Mouse (Mus musculus): ENCODE measurements around the gene Fhl3. TPM values are rescaled to one million over a fixed set of nuclear protein-coding genes. Genes with fewer than 3 reads are reported as not detected.
A peak's percentile ranks its signal among the peaks of the same experiment; 100 is the strongest.
"Not testable (repeated sequence)": the region's sequence is repeated elsewhere in the genome, so short reads cannot be mapped to it uniquely, and the experiment has no call there.

Fhl3 gene
- polyA plus RNA-seq, 1 experiment from 2014 or later: 3.9 TPM

DNA sequence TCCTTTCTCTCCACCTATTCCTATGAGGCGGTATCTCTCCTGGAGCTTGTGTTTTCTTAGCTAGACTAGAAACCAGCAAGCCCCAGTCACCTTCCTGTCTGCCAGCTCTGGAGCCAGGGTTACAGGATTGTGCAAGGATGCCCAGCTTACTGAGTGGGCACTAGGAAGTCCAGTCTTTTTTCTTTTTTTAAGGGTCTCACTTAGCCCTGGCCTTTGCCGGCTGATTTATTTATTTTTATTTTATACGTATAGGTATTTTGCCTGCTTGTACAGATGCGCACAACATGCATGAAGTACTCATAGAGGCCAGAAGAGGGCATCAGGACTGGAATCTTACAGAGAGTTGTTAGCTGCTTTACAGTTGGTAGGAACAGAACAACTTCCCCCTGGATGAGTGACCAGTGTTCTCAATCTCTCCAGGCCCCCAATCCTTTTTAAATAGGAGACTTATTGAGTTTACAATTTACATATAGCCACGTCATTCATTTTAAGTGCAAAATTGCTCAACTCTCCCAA, 10.3 kb downstream of the Fhl3 start:
- DNase-seq (ENCODE audit: low spot score, missing footprints): peak; percentile 88
- WGBS: 6% methylated on average over 5 of the region's 5 CpGs
- Histone ChIP-seq H3K27ac (ENCODE audit: low read depth, low read length) (no peak overlapping the region), H3K27me3 (ENCODE audit: control insufficient read depth, insufficient read depth, low read length) (peaks cover 2% of the 10 kb centered on the region; the same call in 1 of the 2 replicates), H3K4me2 (no peak overlapping the region), H3K36me3 (ENCODE audit: control insufficient read depth, insufficient read depth, low read length) (no peaks in the 10 kb centered on the region), H3K4me1 (ENCODE audit: control insufficient read depth, insufficient read depth, low read length) (peaks cover 27% of the 10 kb centered on the region), H3K4me3 (ENCODE audit: low read depth, low read length) (no peak overlapping the region), H3K9me3 (ENCODE audit: control insufficient read depth, low read length) (no peaks in the 10 kb centered on the region), H3K9ac (ENCODE audit: low read length) (no peak overlapping the region)
- ATAC-seq (ENCODE audit: low FRiP score): no peak

DNA sequence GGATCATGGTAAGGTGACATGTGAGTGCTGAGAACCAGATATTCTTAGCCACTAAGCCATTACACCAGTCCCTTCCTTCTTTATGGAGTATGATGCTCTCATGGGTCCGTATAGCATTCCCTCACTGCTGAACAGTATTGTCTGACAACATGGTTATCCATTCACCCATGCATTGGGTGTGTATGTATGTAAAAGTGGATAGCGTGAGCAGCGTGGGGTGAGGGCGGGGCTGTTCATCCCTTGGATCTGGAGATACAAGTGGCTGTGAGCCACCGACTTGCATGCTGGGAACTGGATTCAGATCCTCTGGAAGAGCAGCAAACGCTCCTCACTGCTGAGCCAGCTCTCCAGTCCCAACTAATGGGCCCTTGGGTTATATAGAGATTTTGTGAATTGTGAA, 12.1 kb downstream of the Fhl3 start:
- Histone ChIP-seq H3K27ac (ENCODE audit: low read depth, low read length) (no peak overlapping the region), H3K36me3 (ENCODE audit: control insufficient read depth, insufficient read depth, low read length) (peaks cover 6% of the 10 kb centered on the region; the same call in 1 of the 2 replicates), H3K4me1 (ENCODE audit: control insufficient read depth, insufficient read depth, low read length) (peaks cover 27% of the 10 kb centered on the region), H3K9me3 (ENCODE audit: control insufficient read depth, low read length) (no peaks in the 10 kb centered on the region), H3K4me3 (ENCODE audit: low read depth, low read length) (no peak overlapping the region), H3K27me3 (ENCODE audit: control insufficient read depth, insufficient read depth, low read length) (peaks cover 2% of the 10 kb centered on the region; the same call in 1 of the 2 replicates), H3K9ac (ENCODE audit: low read length) (no peak overlapping the region), H3K4me2 (no peak overlapping the region)
- ATAC-seq (ENCODE audit: low FRiP score) (no peak), DNase-seq (ENCODE audit: low spot score, missing footprints) (no peak)
- WGBS: 84% methylated on average over 6 of the region's 6 CpGs

- peaks cover 22% of the 10 kb centered on the region for H3K4me1 ChIP-seq (ENCODE audit: control insufficient read depth, insufficient read depth, low read length)
- H3K27me3 ChIP-seq (ENCODE audit: control insufficient read depth, insufficient read depth, low read length); H3K9me3 ChIP-seq (ENCODE audit: control insufficient read depth, low read length); H3K4me2 ChIP-seq; H3K4me3 ChIP-seq (ENCODE audit: low read depth, low read length); H3K9ac ChIP-seq (ENCODE audit: low read length); H3K36me3 ChIP-seq (ENCODE audit: control insufficient read depth, insufficient read depth, low read length); ATAC-seq (ENCODE audit: low FRiP score); H3K27ac ChIP-seq (ENCODE audit: low read depth, low read length); DNase-seq (ENCODE audit: low spot score, missing footprints): not testable (repeated sequence)
- WGBS: 77% methylated on average over 5 of the region's 5 CpGs
Observed at GRCm38 (mm10) chr4:124713850-124714249, 13.3 kb downstream of the Fhl3 start.

GRCm38 (mm10) chr4:124714545-124715481, 14.3 kb downstream of the Fhl3 start, which contains the start of gene Sf3a3:
TSS of gene Sf3a3 (plus strand) at chr4:124714776.
- peaks cover 17% of the 10 kb centered on the region; the same call in 1 of the 2 replicates for H3K36me3 ChIP-seq (ENCODE audit: control insufficient read depth, insufficient read depth, low read length)
- no peaks in the 10 kb centered on the region for H3K27me3 ChIP-seq (ENCODE audit: control insufficient read depth, insufficient read depth, low read length)
- under 1% methylated on average over 57 of the region's 57 CpGs for WGBS
- ATAC-seq (ENCODE audit: low FRiP score) (peak; percentile 91), DNase-seq (ENCODE audit: low spot score, missing footprints) (peak; percentile 99)
- peaks cover 14% of the 10 kb centered on the region for H3K4me1 ChIP-seq (ENCODE audit: control insufficient read depth, insufficient read depth, low read length)
- peak within 1 kb of the TSS; percentile 48; the same call in 1 of the 2 replicates for H3K27ac ChIP-seq (ENCODE audit: low read depth, low read length)
- H3K9ac ChIP-seq (ENCODE audit: low read length): peak within 1 kb of the TSS; percentile 95
- peak within 1 kb of the TSS; percentile 70 for H3K4me2 ChIP-seq
- H3K4me3 ChIP-seq (ENCODE audit: low read depth, low read length): peak within 1 kb of the TSS; percentile 96
- no peaks in the 10 kb centered on the region for H3K9me3 ChIP-seq (ENCODE audit: control insufficient read depth, low read length)

DNA sequence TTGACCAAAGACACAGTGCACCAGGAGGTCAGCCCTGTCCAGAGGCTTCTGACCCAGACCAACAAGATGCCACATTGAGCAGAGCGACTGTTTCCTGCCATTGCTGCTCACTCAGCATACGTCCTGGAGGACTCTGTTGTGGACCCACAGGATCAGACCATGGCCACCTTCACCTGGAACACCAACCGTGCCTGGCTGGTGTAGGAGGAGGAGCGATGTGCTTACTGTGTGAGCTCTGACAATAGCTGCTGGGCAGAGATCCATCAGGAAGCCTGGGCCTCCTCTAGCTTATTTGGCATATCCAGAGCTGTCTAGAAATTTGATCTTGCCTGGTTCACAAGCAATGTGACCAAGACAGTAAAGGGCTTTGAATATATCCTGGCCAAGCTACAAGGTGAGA, 18.6 kb downstream of the Fhl3 start:
- Histone ChIP-seq H3K36me3 (ENCODE audit: control insufficient read depth, insufficient read depth, low read length) (peaks cover 30% of the 10 kb centered on the region), H3K9ac (ENCODE audit: low read length) (no peak overlapping the region), H3K27me3 (ENCODE audit: control insufficient read depth, insufficient read depth, low read length) (no peaks in the 10 kb centered on the region), H3K9me3 (ENCODE audit: control insufficient read depth, low read length) (no peaks in the 10 kb centered on the region), H3K4me3 (ENCODE audit: low read depth, low read length) (no peak overlapping the region), H3K27ac (ENCODE audit: low read depth, low read length) (no peak overlapping the region), H3K4me2 (no peak overlapping the region), H3K4me1 (ENCODE audit: control insufficient read depth, insufficient read depth, low read length) (peaks cover 8% of the 10 kb centered on the region)
- ATAC-seq (ENCODE audit: low FRiP score) (no peak), DNase-seq (ENCODE audit: low spot score, missing footprints) (no peak)
- 89% methylated on average over 4 of the region's 4 CpGs for WGBS

DNA sequence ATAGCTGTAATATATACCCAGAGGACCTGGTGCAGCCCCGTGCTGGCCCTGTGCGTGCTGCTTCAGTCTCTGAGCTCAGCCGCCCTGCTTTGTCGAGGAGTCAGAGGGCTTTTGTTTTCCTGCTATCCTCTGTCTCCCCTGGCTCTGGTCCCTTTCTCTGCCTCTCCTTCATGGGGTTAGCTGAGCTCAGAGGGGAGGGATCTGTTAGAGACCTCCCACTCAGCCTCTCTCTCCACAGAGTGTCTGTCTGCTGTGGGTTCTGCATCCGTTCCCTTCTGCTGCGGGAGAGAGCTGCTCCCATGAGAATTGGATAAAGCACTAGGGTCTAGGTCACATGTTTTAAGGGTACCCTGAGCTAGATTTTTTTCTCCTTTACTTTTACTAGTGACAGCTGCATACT, 25.6 kb downstream of the Fhl3 start:
- H3K27ac ChIP-seq (ENCODE audit: low read depth, low read length): no peak overlapping the region
- H3K4me3 ChIP-seq (ENCODE audit: low read depth, low read length): no peak overlapping the region
- no peak for ATAC-seq (ENCODE audit: low FRiP score)
- H3K4me1 ChIP-seq (ENCODE audit: control insufficient read depth, insufficient read depth, low read length): no peaks in the 10 kb centered on the region
- H3K36me3 ChIP-seq (ENCODE audit: control insufficient read depth, insufficient read depth, low read length): peaks cover 56% of the 10 kb centered on the region
- no peak overlapping the region for H3K9ac ChIP-seq (ENCODE audit: low read length)
- H3K9me3 ChIP-seq (ENCODE audit: control insufficient read depth, low read length): no peaks in the 10 kb centered on the region
- no peak for DNase-seq (ENCODE audit: low spot score, missing footprints)
- no peak overlapping the region for H3K4me2 ChIP-seq
- H3K27me3 ChIP-seq (ENCODE audit: control insufficient read depth, insufficient read depth, low read length): no peaks in the 10 kb centered on the region
- WGBS: 87% methylated on average over 6 of the region's 6 CpGs

DNA sequence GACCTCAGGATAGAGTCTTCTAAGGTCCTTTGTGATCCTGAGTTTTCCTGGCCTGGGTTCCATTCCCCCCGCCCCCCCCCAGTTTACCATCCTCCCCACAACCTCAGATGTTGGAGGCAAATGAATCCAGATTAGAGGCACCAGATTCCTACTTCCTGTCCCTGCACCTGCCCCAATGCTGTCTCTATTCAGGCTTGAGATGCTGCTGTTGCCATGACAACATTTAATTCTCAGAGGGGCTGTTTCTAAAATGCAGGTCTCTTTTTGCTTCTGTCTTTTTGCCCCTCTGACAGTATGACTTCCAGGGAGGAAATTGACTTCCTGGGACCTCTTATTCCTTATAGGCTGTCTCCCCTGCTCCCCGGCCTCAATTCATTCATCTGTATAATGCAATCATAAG, 36.5 kb downstream of the Fhl3 start:
- Histone ChIP-seq H3K27me3 (ENCODE audit: control insufficient read depth, insufficient read depth, low read length) (no peaks in the 10 kb centered on the region), H3K4me1 (ENCODE audit: control insufficient read depth, insufficient read depth, low read length) (peaks cover 3% of the 10 kb centered on the region; the same call in 1 of the 2 replicates), H3K36me3 (ENCODE audit: control insufficient read depth, insufficient read depth, low read length) (peaks cover 4% of the 10 kb centered on the region; the same call in 1 of the 2 replicates), H3K9ac (ENCODE audit: low read length) (no peak overlapping the region), H3K9me3 (ENCODE audit: control insufficient read depth, low read length) (no peaks in the 10 kb centered on the region), H3K4me3 (ENCODE audit: low read depth, low read length) (no peak overlapping the region), H3K27ac (ENCODE audit: low read depth, low read length) (no peak overlapping the region), H3K4me2 (no peak overlapping the region)
- ATAC-seq (ENCODE audit: low FRiP score) (no peak), DNase-seq (ENCODE audit: low spot score, missing footprints) (no peak)
- 67% methylated on average over 2 of the region's 2 CpGs for WGBS

DNA sequence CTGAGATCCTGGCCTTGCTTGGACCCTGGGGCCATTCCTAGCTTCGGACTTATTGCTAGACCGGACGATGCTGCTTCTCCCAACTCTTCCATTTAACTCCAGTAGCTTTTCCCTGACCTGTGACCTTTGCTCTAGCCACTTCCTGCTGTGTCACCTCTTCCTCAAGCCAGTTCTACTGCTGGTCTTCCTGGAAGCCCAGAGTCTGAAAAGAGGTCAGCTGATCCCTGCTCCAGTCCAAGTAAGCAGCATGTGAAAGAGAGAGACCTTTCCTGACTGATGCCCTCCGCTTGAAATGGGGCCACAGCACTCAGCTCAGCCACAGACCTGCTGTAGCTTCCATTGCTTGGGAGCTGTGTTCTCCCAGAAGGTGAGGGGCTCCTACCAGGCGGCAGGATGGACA, 37.0 kb downstream of the Fhl3 start:
- no peak overlapping the region for H3K9ac ChIP-seq (ENCODE audit: low read length)
- peaks cover 3% of the 10 kb centered on the region; the same call in 1 of the 2 replicates for H3K4me1 ChIP-seq (ENCODE audit: control insufficient read depth, insufficient read depth, low read length)
- no peaks in the 10 kb centered on the region for H3K27me3 ChIP-seq (ENCODE audit: control insufficient read depth, insufficient read depth, low read length)
- H3K36me3 ChIP-seq (ENCODE audit: control insufficient read depth, insufficient read depth, low read length): peaks cover 3% of the 10 kb centered on the region; the same call in 1 of the 2 replicates
- H3K4me2 ChIP-seq: no peak overlapping the region
- no peaks in the 10 kb centered on the region for H3K9me3 ChIP-seq (ENCODE audit: control insufficient read depth, low read length)
- H3K27ac ChIP-seq (ENCODE audit: low read depth, low read length): no peak overlapping the region
- WGBS: 81% methylated on average over 5 of the region's 5 CpGs
- ATAC-seq (ENCODE audit: low FRiP score): no peak
- DNase-seq (ENCODE audit: low spot score, missing footprints): peak; percentile 45
- H3K4me3 ChIP-seq (ENCODE audit: low read depth, low read length): no peak overlapping the region

DNA sequence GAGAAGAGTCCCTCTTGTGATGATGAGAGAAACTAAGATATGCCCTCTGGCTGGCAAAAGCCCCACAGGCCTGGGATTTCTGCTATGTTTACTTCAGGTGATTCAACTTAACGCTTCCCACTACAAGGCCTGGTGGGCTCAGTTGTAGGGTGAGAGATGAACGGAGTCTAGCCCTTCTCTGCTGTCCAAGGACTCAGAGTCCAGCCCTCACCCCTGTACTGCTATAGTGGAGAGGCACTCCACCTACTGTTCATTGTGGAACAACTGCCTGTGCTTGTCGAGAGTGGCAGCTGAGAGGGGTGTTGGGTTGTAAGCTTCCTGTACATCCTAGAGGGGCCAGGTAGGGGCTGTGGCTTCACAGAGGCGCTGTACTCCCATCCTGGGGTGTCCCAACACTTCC, 37.5 kb downstream of the Fhl3 start:
- H3K4me3 ChIP-seq (ENCODE audit: low read depth, low read length): no peak overlapping the region
- H3K9ac ChIP-seq (ENCODE audit: low read length): no peak overlapping the region
- H3K4me2 ChIP-seq: no peak overlapping the region
- no peak overlapping the region for H3K27ac ChIP-seq (ENCODE audit: low read depth, low read length)
- peak; percentile 81 for DNase-seq (ENCODE audit: low spot score, missing footprints)
- WGBS: 57% methylated on average over 4 of the region's 4 CpGs
- H3K27me3 ChIP-seq (ENCODE audit: control insufficient read depth, insufficient read depth, low read length): no peaks in the 10 kb centered on the region
- no peak for ATAC-seq (ENCODE audit: low FRiP score)
- no peaks in the 10 kb centered on the region for H3K9me3 ChIP-seq (ENCODE audit: control insufficient read depth, low read length)
- peaks cover 3% of the 10 kb centered on the region; the same call in 1 of the 2 replicates for H3K4me1 ChIP-seq (ENCODE audit: control insufficient read depth, insufficient read depth, low read length)
- peaks cover 3% of the 10 kb centered on the region; the same call in 1 of the 2 replicates for H3K36me3 ChIP-seq (ENCODE audit: control insufficient read depth, insufficient read depth, low read length)

All from midbrain, embryonic 11.5 days (tissue).